Mouse (Mus musculus) small intestine, adult 2 months (tissue): ENCODE measurements around the gene Fbln1. TPM values are rescaled to one million over a fixed set of nuclear protein-coding genes. Genes with fewer than 3 reads are reported as not detected.
"Not testable (repeated sequence)": the region's sequence is repeated elsewhere in the genome, so short reads cannot be mapped to it uniquely, and the experiment has no call there.

ENCODE experiments used
- H3K27ac ChIP-seq: fragments of 200-500 bp; 2 replicates; pipeline ENCODE4 v1.5.1; 2012; ENCODE audit warnings: low read depth, low read length, control low read depth, inconsistent platforms; ENCODE audit not compliant: insufficient read depth
- H3K27me3 ChIP-seq: fragments of 200-500 bp; 2 replicates; pipeline ENCODE4 v1.6.1; 2012; ENCODE audit warnings: mild to moderate bottlenecking, moderate library complexity, low read length, inconsistent platforms; ENCODE audit not compliant: control insufficient read depth, insufficient read depth
- H3K36me3 ChIP-seq: fragments of 200-500 bp; 2 replicates; pipeline ENCODE4 v1.6.1; 2012; ENCODE audit warnings: mild to moderate bottlenecking, low read length, control low read depth, inconsistent platforms; ENCODE audit not compliant: control insufficient read depth, insufficient read depth
- H3K4me1 ChIP-seq: fragments of 200-500 bp; 2 replicates; pipeline ENCODE4 v1.6.1; 2012; ENCODE audit warnings: low read length, inconsistent platforms, mixed read lengths; ENCODE audit not compliant: control insufficient read depth, insufficient read depth, insufficient read length
- H3K4me3 ChIP-seq: fragments of 200-500 bp; 2 replicates; pipeline ENCODE4 v1.5.1; 2012; ENCODE audit warnings: low read depth, mild to moderate bottlenecking, control low read depth, inconsistent platforms, low read length, moderate library complexity
- CTCF ChIP-seq: fragments of 200-500 bp; IDR thresholded peaks from 2 replicates; pipeline ENCODE4 v1.5.1; 2012; ENCODE audit warnings: low read depth, mild to moderate bottlenecking, control low read depth, inconsistent platforms, low read length, moderate library complexity, mixed read lengths; ENCODE audit not compliant: insufficient replicate concordance, insufficient read length; ENCODE audit errors: extremely low read depth
- POLR2A ChIP-seq: fragments of 200-500 bp; IDR thresholded peaks from 2 replicates; pipeline ENCODE4 v1.6.1; 2012; ENCODE audit warnings: low read depth, mild to moderate bottlenecking, control low read depth, inconsistent platforms, low read length, moderate library complexity
- WGBS: fragments of 180-500 bp; shearing (Covaris S2); methylation state at CpG from one replicate; pipeline ENCODE4 v1.1.7; 2018; 5-methylcytosine and 5-hydroxymethylcytosine counted together
- polyA plus RNA-seq: library from polyadenylated mRNA; depleted of rRNA; stranded (reverse); fragments of >200 nt; gene quantifications from 2 replicates; pipeline ENCODE4 v1.2.3, GENCODE M21; 2012

Gene Fbln1
- polyA plus RNA-seq, 1 experiment, result 456 TPM

GRCm38 (mm10) chr15:85323214-85323613, 117.5 kb downstream of the Fbln1 start:
- WGBS, result 78% methylated on average over 4 of the region's 4 CpGs
- Histone ChIP-seq H3K27me3 (no peaks in the 10 kb centered on the region), H3K36me3 (no peaks in the 10 kb centered on the region), H3K4me3 (no peak overlapping the region), H3K4me1 (no peaks in the 10 kb centered on the region), H3K27ac (no peak overlapping the region)
- TF ChIP-seq POLR2A (no peak), CTCF (no peak)

- TF ChIP-seq CTCF (no peak), POLR2A (no peak)
- Histone ChIP-seq H3K27ac (no peak overlapping the region), H3K27me3 (no peaks in the 10 kb centered on the region), H3K4me3 (no peak overlapping the region), H3K4me1 (no peaks in the 10 kb centered on the region), H3K36me3 (no peaks in the 10 kb centered on the region)
- 97% methylated on average over 1 of the region's 1 CpGs for WGBS
Observed at GRCm38 (mm10) chr15:85324426-85324825, 118.7 kb downstream of the Fbln1 start.

- no peaks in the 10 kb centered on the region for H3K36me3 ChIP-seq
- WGBS, result 49% methylated on average over 11 of the region's 11 CpGs
- no peak overlapping the region for H3K4me3 ChIP-seq
- H3K27me3 ChIP-seq, result no peaks in the 10 kb centered on the region
- H3K27ac ChIP-seq, result no peak overlapping the region
- TF ChIP-seq POLR2A, result no peak
- no peak for TF ChIP-seq CTCF
- no peaks in the 10 kb centered on the region for H3K4me1 ChIP-seq
Observed at GRCm38 (mm10) chr15:85327808-85328207, 122.1 kb downstream of the Fbln1 start.

- peak; percentile 33; the same call in 1 of the 2 replicates for TF ChIP-seq CTCF
- not testable (repeated sequence) for H3K4me1 ChIP-seq, H3K4me3 ChIP-seq, H3K27ac ChIP-seq, H3K27me3 ChIP-seq, H3K36me3 ChIP-seq
- 85% methylated on average over 2 of the region's 2 CpGs for WGBS
Observed at GRCm38 (mm10) chr15:85328455-85328854, 122.7 kb downstream of the Fbln1 start.

- Histone ChIP-seq H3K27me3 (no peaks in the 10 kb centered on the region), H3K4me3 (no peak overlapping the region), H3K36me3 (no peaks in the 10 kb centered on the region), H3K27ac (no peak overlapping the region), H3K4me1 (no peaks in the 10 kb centered on the region)
- no peak for TF ChIP-seq POLR2A
- no peak for TF ChIP-seq CTCF
- WGBS, result 89% methylated on average over 5 of the region's 5 CpGs
Observed at GRCm38 (mm10) chr15:85329096-85329495, 123.3 kb downstream of the Fbln1 start.

- WGBS, result 35% methylated on average over 6 of the region's 6 CpGs
- Histone ChIP-seq H3K27ac (no peak overlapping the region), H3K27me3 (no peaks in the 10 kb centered on the region), H3K4me1 (no peaks in the 10 kb centered on the region), H3K4me3 (no peak overlapping the region), H3K36me3 (no peaks in the 10 kb centered on the region)
- TF ChIP-seq POLR2A (no peak), CTCF (no peak)
Observed at GRCm38 (mm10) chr15:85330024-85330423, 124.3 kb downstream of the Fbln1 start.

GRCm38 (mm10) chr15:85333511-85333910, 127.8 kb downstream of the Fbln1 start:
- H3K4me3 ChIP-seq, H3K4me1 ChIP-seq, H3K36me3 ChIP-seq, H3K27me3 ChIP-seq, H3K27ac ChIP-seq: not testable (repeated sequence)
- WGBS, result 82% methylated on average over 6 of the region's 6 CpGs

- WGBS, result 65% methylated on average over 3 of the region's 3 CpGs
- no peaks in the 10 kb centered on the region for H3K36me3 ChIP-seq
- no peaks in the 10 kb centered on the region for H3K27me3 ChIP-seq
- no peak for TF ChIP-seq CTCF
- TF ChIP-seq POLR2A, result no peak
- no peak overlapping the region for H3K27ac ChIP-seq
- H3K4me1 ChIP-seq, result peaks cover 5% of the 10 kb centered on the region; the same call in 1 of the 2 replicates
- H3K4me3 ChIP-seq, result no peak overlapping the region
Observed at GRCm38 (mm10) chr15:85334234-85334633, 128.5 kb downstream of the Fbln1 start.
